Mouse (Mus musculus) megakaryocyte, embryonic 14.5 days (primary cell): ENCODE data around the gene Trim17.

ENCODE experiments used
- FLI1 ChIP-seq: IDR thresholded peaks from 2 replicates; pipeline ENCODE4 v1.6.1; 2012; ENCODE audit warnings: low read length, inconsistent platforms, mixed read lengths
- GATA1 ChIP-seq: IDR thresholded peaks from 3 replicates; pipeline ENCODE4 v1.6.1; 2012; ENCODE audit warnings: mixed read lengths, low read length, inconsistent platforms, borderline replicate concordance

DNA sequence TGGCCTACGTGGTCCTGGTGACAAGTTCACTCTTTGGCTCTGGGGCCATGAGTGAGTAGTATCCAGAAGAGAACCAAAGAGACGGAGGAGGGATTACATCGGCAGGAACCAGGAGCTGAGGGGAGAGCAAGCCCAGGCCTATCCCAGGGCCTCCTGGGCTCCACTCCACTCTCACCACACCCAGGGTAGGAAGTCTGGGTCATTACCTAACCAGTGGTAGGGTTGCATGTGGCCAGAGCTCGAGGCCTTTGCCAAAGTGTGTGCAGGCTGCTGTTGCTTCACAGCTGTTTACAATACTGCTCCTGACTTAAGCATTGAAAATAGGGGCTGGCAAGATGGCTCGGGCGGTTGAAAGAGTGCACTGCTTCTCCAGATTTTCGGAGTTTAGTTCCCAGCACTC is 25.2 kb downstream of the Trim17 start:
- TF ChIP-seq GATA1 (no peak), FLI1 (no peak)
